Mouse (Mus musculus) intestine, postnatal 0 days (tissue): ENCODE data around the gene Xkr8. TPM values are rescaled to one million over a fixed set of nuclear protein-coding genes. Genes with fewer than 3 reads are reported as not detected.
"Not testable (repeated sequence)": the region's sequence is repeated elsewhere in the genome, so short reads cannot be mapped to it uniquely, and the experiment has no call there.

Source experiments
- ATAC-seq: fragments of 200-750 bp; cut with Nextera tagmentation; 2 replicates; pipeline ENCODE4 v1.8.0; 2017; ENCODE audit warnings: mild to moderate bottlenecking, moderate TSS enrichment, moderate library complexity
- H3K27ac ChIP-seq: fragments of 300-500 bp; sonication (generic); 2 replicates; pipeline ENCODE4 v1.5.1; 2014; ENCODE audit warnings: mild to moderate bottlenecking, low read depth, low read length, moderate library complexity
- H3K27me3 ChIP-seq: fragments of 300-500 bp; sonication (generic); replicated peaks from 2 replicates; pipeline ENCODE4 v1.6.1; 2014; ENCODE audit warnings: low read length, mixed read lengths; ENCODE audit not compliant: control insufficient read depth, insufficient read depth
- H3K36me3 ChIP-seq: fragments of 300-500 bp; sonication (generic); 2 replicates; pipeline ENCODE4 v1.6.1; 2014; ENCODE audit warnings: mild to moderate bottlenecking, moderate library complexity; ENCODE audit not compliant: control insufficient read depth, insufficient read depth
- H3K4me1 ChIP-seq: fragments of 300-500 bp; sonication (generic); replicated peaks from 2 replicates; pipeline ENCODE4 v1.6.1; 2014; ENCODE audit warnings: antibody characterized with exemption, low read length, mixed read lengths; ENCODE audit not compliant: control insufficient read depth, insufficient read depth
- H3K4me2 ChIP-seq: fragments of 300-500 bp; sonication (generic); replicated peaks from 2 replicates; pipeline ENCODE4 v1.6.1; 2014; ENCODE audit warnings: low read depth, mild to moderate bottlenecking, moderate library complexity
- H3K4me3 ChIP-seq: fragments of 300-500 bp; sonication (generic); 2 replicates; pipeline ENCODE4 v1.5.1; 2014; ENCODE audit warnings: low read depth, low read length
- H3K9ac ChIP-seq: fragments of 300-500 bp; sonication (generic); 2 replicates; pipeline ENCODE4 v1.6.1; 2014; ENCODE audit warnings: mild to moderate bottlenecking, low read depth, low read length
- H3K9me3 ChIP-seq: fragments of 300-500 bp; sonication (generic); 2 replicates; pipeline ENCODE4 v1.6.1; 2016; ENCODE audit warnings: mixed run types; ENCODE audit not compliant: control insufficient read depth
- CTCF ChIP-seq: sonication (generic); IDR thresholded peaks from 2 replicates; pipeline ENCODE4 v1.5.1; 2016; ENCODE audit warnings: low read depth, mild to moderate bottlenecking, control low read depth, antibody characterized with exemption, moderate library complexity
- WGBS: fragments of 180-500 bp; shearing (Covaris S2); extraction: QIAGEN DNeasy Blood & Tissue Kit; methylation state at CpG from one replicate; pipeline ENCODE4 v1.1.7; 2014; 5-methylcytosine and 5-hydroxymethylcytosine counted together
- polyA plus RNA-seq: library from polyadenylated mRNA; unstranded; fragments of >200 nt; fragmentation: Nextera tagmentation; extraction: Ambion mirVana; gene quantifications from 2 replicates; pipeline ENCODE4 v1.2.1, GENCODE M21; 2015

The Xkr8 gene
- polyA plus RNA-seq, 1 experiment from 2014 or later = 3.3 TPM

DNA sequence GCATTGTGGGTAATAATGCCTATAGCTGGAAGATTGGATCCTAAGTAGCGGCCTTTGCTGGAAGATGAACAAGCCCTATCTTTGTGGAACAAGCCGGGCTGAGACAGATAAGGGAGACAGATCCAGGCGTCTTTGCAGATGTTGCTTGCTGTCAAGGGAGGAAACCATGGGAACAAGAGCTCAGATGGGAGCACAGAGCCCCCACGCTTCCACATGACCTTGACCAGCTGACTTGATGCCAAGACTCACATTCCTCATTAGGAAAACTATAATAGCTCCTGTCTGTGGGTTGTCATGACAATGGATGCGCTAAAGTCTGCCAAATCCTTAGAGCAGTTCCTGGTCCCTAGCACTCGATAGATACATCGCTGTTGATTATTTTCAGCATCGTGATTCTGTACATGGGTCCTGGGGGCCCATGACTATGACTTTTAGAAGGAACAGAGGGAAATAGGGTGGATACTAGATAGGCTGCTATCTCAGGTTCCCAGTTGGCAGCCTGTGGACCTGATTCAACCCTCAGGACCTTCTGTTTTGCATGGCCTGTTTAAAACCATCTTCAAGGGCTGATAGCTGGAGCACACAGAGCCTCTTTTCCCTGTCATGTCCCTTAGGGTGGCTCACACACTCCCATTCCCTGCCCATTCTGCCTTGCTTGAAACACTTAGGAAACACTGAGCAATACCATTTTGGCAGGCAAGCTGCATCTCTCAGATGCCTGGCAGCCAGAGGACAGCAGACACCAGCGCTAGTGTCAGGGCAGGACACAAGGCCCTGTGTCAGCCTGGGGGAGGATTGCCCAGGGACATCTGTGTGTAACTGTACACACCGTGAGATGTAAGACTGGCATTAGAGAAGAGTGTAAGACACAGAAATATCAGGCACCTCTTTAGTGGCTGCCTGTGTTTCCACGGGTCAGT lies 11.9 kb upstream of the Xkr8 start:
- H3K4me2 ChIP-seq = no peak overlapping the region
- H3K9me3 ChIP-seq = no peaks in the 10 kb centered on the region
- no peaks in the 10 kb centered on the region for H3K36me3 ChIP-seq
- no peak for TF ChIP-seq CTCF
- no peak overlapping the region for H3K9ac ChIP-seq
- no peak overlapping the region for H3K4me3 ChIP-seq
- ATAC-seq = no peak
- 79% methylated on average over 11 of the region's 11 CpGs for WGBS
- no peak overlapping the region for H3K27ac ChIP-seq
- 0 out of 2 replicates have a peak, but pooled peaks cover 5% of the 10 kb centered on the region for H3K4me1 ChIP-seq
- no peaks in the 10 kb centered on the region for H3K27me3 ChIP-seq

GRCm38 (mm10) chr4:132741491-132741890 lies 9.1 kb upstream of the Xkr8 start:
- H3K9me3 ChIP-seq = no peaks in the 10 kb centered on the region
- no peaks in the 10 kb centered on the region for H3K36me3 ChIP-seq
- ATAC-seq = no peak
- no peaks in the 10 kb centered on the region for H3K27me3 ChIP-seq
- WGBS = 91% methylated on average over 7 of the region's 7 CpGs
- H3K4me1 ChIP-seq = no peaks in the 10 kb centered on the region
- no peak overlapping the region for H3K4me2 ChIP-seq
- no peak for TF ChIP-seq CTCF
- H3K9ac ChIP-seq = no peak overlapping the region
- no peak overlapping the region for H3K4me3 ChIP-seq
- no peak overlapping the region for H3K27ac ChIP-seq

DNA sequence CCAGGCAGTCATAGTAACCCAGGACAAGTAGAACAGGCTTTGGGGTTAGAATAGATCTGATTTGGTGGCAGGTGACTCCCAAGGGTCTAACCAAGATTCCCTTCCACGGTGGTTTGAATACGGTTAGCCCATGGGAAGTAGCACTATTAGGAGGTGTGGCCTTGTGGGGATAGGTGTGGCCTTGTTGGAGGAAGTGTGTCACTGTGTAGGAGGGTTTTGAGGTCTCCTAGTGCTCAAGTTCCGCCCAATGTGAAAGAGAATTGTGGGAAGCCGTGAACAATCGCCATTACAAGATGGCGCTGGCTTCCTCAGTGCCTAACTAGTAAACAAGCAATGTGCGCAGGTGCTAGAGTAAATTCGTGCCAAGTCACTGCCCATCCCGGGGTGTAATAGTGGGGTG lies 4.8 kb upstream of the Xkr8 start:
- H3K9me3 ChIP-seq, H3K27ac ChIP-seq, H3K27me3 ChIP-seq, H3K4me2 ChIP-seq, ATAC-seq, H3K4me3 ChIP-seq, H3K4me1 ChIP-seq, H3K9ac ChIP-seq, H3K36me3 ChIP-seq: not testable (repeated sequence)
- 92% methylated on average over 9 of the region's 9 CpGs for WGBS

DNA sequence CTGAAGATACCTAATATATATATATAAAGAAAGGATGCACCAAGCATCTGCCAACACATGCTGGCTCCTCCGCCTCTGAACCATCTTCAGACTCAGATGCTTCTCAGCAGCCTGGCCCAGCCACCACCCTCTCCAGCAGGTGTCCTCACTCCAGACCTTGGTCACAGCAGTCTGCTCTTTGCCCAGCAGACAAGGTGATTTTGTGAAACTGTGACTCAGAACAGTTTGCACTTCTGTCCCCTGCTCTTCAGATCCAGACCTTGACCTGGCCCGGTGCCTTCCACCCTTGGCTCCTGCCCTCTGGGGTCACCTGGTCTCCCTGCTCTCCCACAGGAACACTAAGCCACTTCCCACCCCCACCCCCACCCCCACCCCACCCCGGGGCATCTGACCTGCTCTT lies 3.5 kb upstream of the Xkr8 start:
- Histone ChIP-seq H3K9ac (no peak overlapping the region), H3K4me2 (no peak overlapping the region), H3K27me3 (no peaks in the 10 kb centered on the region), H3K9me3 (no peaks in the 10 kb centered on the region), H3K4me3 (no peak overlapping the region), H3K27ac (no peak overlapping the region), H3K36me3 (no peaks in the 10 kb centered on the region), H3K4me1 (no peaks in the 10 kb centered on the region)
- peak; percentile 30; the same call in 1 of the 2 replicates for ATAC-seq
- 50% methylated on average over 3 of the region's 3 CpGs for WGBS
- TF ChIP-seq CTCF = peak; percentile 59

GRCm38 (mm10) chr4:132735389-132735788 lies 3.0 kb upstream of the Xkr8 start:
- no peak for ATAC-seq
- 77% methylated on average over 2 of the region's 2 CpGs for WGBS
- Histone ChIP-seq H3K9me3 (no peaks in the 10 kb centered on the region), H3K27ac (no peak overlapping the region), H3K36me3 (no peaks in the 10 kb centered on the region), H3K4me1 (no peaks in the 10 kb centered on the region), H3K4me3 (no peak overlapping the region), H3K27me3 (no peaks in the 10 kb centered on the region), H3K9ac (no peak overlapping the region), H3K4me2 (no peak overlapping the region)
- no peak for TF ChIP-seq CTCF

DNA sequence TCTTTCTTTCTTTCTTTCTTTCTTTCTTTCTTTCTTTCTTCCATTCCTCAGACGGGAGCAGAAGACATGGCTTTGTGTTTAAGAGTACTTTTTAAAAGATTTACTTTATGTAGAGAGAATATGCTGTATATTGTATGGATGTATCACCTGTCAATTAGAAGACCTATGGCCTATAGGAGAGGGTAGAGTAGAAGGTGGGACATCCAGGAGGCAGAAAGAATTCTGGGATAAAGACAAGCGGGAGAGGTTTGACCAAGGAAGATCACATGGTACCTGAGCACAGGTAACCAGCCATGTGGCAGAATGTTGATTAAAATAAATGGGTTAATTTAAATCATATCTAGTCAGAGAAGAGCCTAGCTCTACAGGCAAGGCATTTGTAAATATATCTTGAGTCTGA lies 2.4 kb upstream of the Xkr8 start:
- WGBS = 90% methylated on average over 2 of the region's 2 CpGs
- no peak for TF ChIP-seq CTCF
- no peaks in the 10 kb centered on the region for H3K36me3 ChIP-seq
- no peak overlapping the region for H3K27ac ChIP-seq
- no peak overlapping the region for H3K4me3 ChIP-seq
- H3K9me3 ChIP-seq = no peaks in the 10 kb centered on the region
- no peak overlapping the region for H3K9ac ChIP-seq
- no peaks in the 10 kb centered on the region for H3K27me3 ChIP-seq
- no peak for ATAC-seq
- no peaks in the 10 kb centered on the region for H3K4me1 ChIP-seq
- H3K4me2 ChIP-seq = no peak overlapping the region
